Mouse (Mus musculus): ENCODE results near the gene Rrbp1. TPM values are rescaled to one million over a fixed set of nuclear protein-coding genes. Genes with fewer than 3 reads are reported as not detected.

Rrbp1 gene
- polyA plus RNA-seq, 1 experiment from 2014 or later: 41.8 TPM

- Histone ChIP-seq H3K4me2 (ENCODE audit: low read depth, low read length) (no peak overlapping the region), H3K4me3 (ENCODE audit: low read depth, low read length) (no peak overlapping the region), H3K9ac (replicated peaks; ENCODE audit: low read length) (no peak overlapping the region), H3K4me1 (ENCODE audit: control insufficient read depth, insufficient read depth, low read length) (no peaks in the 10 kb centered on the region), H3K36me3 (replicated peaks; ENCODE audit: control insufficient read depth, insufficient read depth, low read depth, low read length) (no peaks in the 10 kb centered on the region), H3K9me3 (replicated peaks; ENCODE audit: control insufficient read depth, low read length) (no peaks in the 10 kb centered on the region), H3K27ac (replicated peaks; ENCODE audit: low read depth, low read length) (no peak overlapping the region), H3K27me3 (ENCODE audit: control insufficient read depth, insufficient read depth, low read length) (no peaks in the 10 kb centered on the region)
- ATAC-seq (replicated peaks; ENCODE audit: insufficient number of reproducible peaks, low FRiP score, low TSS enrichment, low read depth): no peak
- no peak for DNase-seq (ENCODE audit: low spot score)
- 79% methylated on average over 9 of the region's 9 CpGs for WGBS
Observed at GRCm38 (mm10) chr2:143903376-143904045, 107.6 kb downstream of the Rrbp1 start.

GRCm38 (mm10) chr2:143900821-143901351, 110.2 kb downstream of the Rrbp1 start:
- Histone ChIP-seq H3K27me3 (ENCODE audit: control insufficient read depth, insufficient read depth, low read length) (no peaks in the 10 kb centered on the region), H3K4me1 (ENCODE audit: control insufficient read depth, insufficient read depth, low read length) (no peaks in the 10 kb centered on the region), H3K4me2 (ENCODE audit: low read depth, low read length) (no peak overlapping the region), H3K27ac (replicated peaks; ENCODE audit: low read depth, low read length) (no peak overlapping the region), H3K36me3 (replicated peaks; ENCODE audit: control insufficient read depth, insufficient read depth, low read depth, low read length) (no peaks in the 10 kb centered on the region), H3K9me3 (replicated peaks; ENCODE audit: control insufficient read depth, low read length) (no peaks in the 10 kb centered on the region), H3K4me3 (ENCODE audit: low read depth, low read length) (no peak overlapping the region), H3K9ac (replicated peaks; ENCODE audit: low read length) (no peak overlapping the region)
- ATAC-seq (replicated peaks; ENCODE audit: insufficient number of reproducible peaks, low FRiP score, low TSS enrichment, low read depth) (no peak), DNase-seq (ENCODE audit: low spot score) (no peak)
- whole genome bisulfite sequencing: 73% methylated on average over 5 of the region's 5 CpGs

- 86% methylated on average over 9 of the region's 9 CpGs for WGBS
- Histone ChIP-seq H3K27ac (replicated peaks; ENCODE audit: low read depth, low read length) (no peak overlapping the region), H3K27me3 (ENCODE audit: control insufficient read depth, insufficient read depth, low read length) (no peaks in the 10 kb centered on the region), H3K36me3 (replicated peaks; ENCODE audit: control insufficient read depth, insufficient read depth, low read depth, low read length) (no peaks in the 10 kb centered on the region), H3K9me3 (replicated peaks; ENCODE audit: control insufficient read depth, low read length) (no peaks in the 10 kb centered on the region), H3K4me3 (ENCODE audit: low read depth, low read length) (no peak overlapping the region), H3K4me1 (ENCODE audit: control insufficient read depth, insufficient read depth, low read length) (no peaks in the 10 kb centered on the region), H3K9ac (replicated peaks; ENCODE audit: low read length) (no peak overlapping the region), H3K4me2 (ENCODE audit: low read depth, low read length) (no peak overlapping the region)
- no peak for DNase-seq (ENCODE audit: low spot score)
- ATAC-seq (replicated peaks; ENCODE audit: insufficient number of reproducible peaks, low FRiP score, low TSS enrichment, low read depth): no peak
Observed at GRCm38 (mm10) chr2:143899470-143900220, 111.4 kb downstream of the Rrbp1 start.

Other genes with a start within 250 kb of the Rrbp1 start
- 1.1 TPM in 2 replicates for gene Bfsp1, start 148.1 kb downstream of the Rrbp1 start, polyA plus RNA-seq (2014; fragmentation: Nextera tagmentation; extraction: Ambion mirVana)
- gene Dstn, start 95.9 kb downstream of the Rrbp1 start, polyA plus RNA-seq (2014; fragmentation: Nextera tagmentation; extraction: Ambion mirVana): 455 and 462 TPM in 2 replicates
- gene Banf2, start 21.8 kb upstream of the Rrbp1 start, polyA plus RNA-seq (2014; fragmentation: Nextera tagmentation; extraction: Ambion mirVana): not detected in 2 replicates